Mouse (Mus musculus): ENCODE data around the gene Lhx5.

DNA sequence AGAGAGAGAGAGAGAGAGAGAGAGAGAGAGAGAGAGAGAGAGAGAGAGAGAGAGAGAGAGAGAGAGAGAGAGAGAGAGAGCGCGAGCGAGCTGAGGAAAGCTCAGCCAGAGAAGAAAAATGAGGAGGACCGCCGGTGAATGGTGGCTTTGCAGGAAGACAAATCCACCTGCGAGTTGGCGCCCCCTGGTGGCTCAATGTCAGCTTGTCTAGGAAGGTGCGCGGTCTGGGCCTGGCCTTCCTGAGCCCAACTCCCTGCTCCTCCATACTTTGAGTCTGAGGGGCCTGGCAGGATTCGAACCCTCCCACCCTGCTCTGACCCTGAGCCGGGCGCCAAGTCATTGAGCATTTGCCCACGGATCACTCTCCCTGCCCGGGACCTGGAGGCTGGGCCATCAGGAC lies 9.2 kb downstream of the Lhx5 start:
- TF ChIP-seq POLR2A (IDR thresholded peaks at IDR 0.05; ENCODE audit: low read depth, low read length) = no peak
- peak; percentile 91 for TF ChIP-seq CTCF (IDR thresholded peaks at IDR 0.05; ENCODE audit: extremely low read depth, insufficient read depth, insufficient read length, insufficient replicate concordance)

Data from spleen, adult 2 months (tissue).